Mouse (Mus musculus) v-Abl transformed pro-B cells (cell line): ENCODE results near the gene Mrm2.

ENCODE experiments used
- in situ Hi-C, 2 experiments: fragments of 400-800 bp; cut with MboI; formaldehyde crosslinking; loops; one replicate each; pipeline ENCODE4 v1.15.1; 2025; ENCODE audit not compliant: unreplicated experiment in 2 of 2

The Mrm2 gene

GRCm38 (mm10) chr5:140346050-140346449, 14.4 kb upstream of the Mrm2 start:
- in situ Hi-C loops, result no loop called here

GRCm38 (mm10) chr5:140345244-140345643, 13.5 kb upstream of the Mrm2 start:
- in situ Hi-C loops, result no loop called here

GRCm38 (mm10) chr5:140342880-140343279, 11.2 kb upstream of the Mrm2 start:
- in situ Hi-C loops, result no loop called here

DNA sequence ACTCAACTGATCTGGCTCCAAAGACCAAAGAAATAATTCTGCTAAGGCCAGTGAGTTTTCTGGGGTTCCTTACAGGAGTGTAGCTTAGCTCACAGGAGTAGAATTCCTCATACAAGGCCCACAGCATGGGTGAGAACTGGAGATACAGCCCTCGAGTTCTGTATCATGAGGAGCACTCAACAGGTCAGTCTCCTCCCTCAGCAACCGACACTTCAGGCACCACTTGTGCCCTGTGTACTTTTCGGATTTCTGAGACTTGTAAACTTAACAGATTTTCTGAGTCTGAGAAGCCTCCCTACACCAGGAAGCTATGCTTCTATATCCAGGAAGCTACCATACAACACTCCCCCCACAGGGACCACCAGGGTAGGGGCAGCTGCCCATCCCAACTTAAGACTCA, 8.1 kb upstream of the Mrm2 start:
- in situ Hi-C loops, result loop anchor here (5.0 to 10.0 kb wide), 5 partner anchors 52 to 503 kb away; no protein-coding TSS in a partner anchor

DNA sequence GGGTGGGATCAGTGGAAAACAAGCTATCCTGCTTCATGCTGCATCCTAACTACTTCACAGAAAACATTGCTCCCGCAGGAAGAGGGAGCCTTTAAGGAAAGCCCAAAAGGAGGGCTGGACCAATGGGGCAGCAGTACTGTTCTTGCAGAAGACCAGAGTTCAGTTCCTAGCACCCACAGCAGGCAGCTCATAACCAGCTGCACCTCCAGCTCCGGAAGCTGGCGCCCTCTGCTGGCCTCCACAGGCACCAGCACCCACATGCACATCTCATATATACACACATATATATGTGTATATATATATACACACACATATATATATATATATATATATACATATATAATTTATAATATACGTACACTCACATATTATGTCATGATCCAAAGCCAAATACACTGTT, 7.1 kb upstream of the Mrm2 start:
- in situ Hi-C loops, result loop anchor here (5.0 to 10.0 kb wide), 5 partner anchors 54 to 501 kb away; no protein-coding TSS in a partner anchor

DNA sequence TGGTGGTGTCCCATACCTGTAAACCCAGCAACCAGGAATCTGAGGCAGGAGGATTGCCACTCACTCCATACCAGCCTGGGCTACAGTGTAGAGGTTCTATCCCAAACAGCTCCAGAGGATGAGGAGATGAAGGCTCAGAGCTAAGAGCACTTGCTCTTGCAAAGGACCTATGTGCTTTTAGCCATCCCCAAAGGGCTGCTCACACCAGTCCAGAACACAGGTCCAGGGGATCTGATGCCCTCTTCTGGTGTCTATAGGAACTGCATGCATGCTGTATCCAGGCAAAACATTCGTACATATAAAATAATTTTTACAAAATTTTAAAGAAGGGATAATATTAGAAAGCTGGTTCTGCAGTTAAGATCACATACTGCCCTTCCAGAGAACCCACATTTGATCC, 5.0 kb upstream of the Mrm2 start:
- in situ Hi-C loops, result loop anchor here (5.0 to 10.0 kb wide), 5 partner anchors 56 to 499 kb away; no protein-coding TSS in a partner anchor

GRCm38 (mm10) chr5:140333631-140334030, 1.9 kb upstream of the Mrm2 start:
- in situ Hi-C loops, result loop anchor here in 1 of 2 experiments (10.0 kb wide), 1 partner anchor 201 kb away; no protein-coding TSS in a partner anchor

DNA sequence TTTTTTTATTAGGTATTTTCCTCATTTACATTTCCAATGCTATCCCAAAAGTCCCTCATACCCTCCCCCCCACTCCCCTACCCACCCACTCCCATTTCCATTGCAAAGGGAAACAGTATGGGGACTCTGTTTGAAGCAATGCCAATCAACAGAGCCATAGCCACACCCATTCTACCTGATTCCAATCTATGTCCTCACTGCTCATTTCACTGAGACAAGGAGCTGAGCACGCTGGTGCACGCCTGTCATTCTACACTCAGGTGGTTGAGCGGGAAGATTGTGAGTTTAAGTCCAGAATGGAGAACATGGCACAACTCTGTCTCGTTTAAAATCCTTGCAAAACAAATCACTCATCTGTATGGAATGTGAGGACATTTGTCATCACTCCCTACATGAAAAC, 821 bp upstream of the Mrm2 start:
- in situ Hi-C loops, result loop anchor here in 1 of 2 experiments (10.0 kb wide), 1 partner anchor 202 kb away; no protein-coding TSS in a partner anchor

- in situ Hi-C loops, result loop anchor here in 1 of 2 experiments (5.0 kb wide), 1 partner anchor 482 kb away; no protein-coding TSS in a partner anchor
Observed at GRCm38 (mm10) chr5:140324058-140324457, 7.6 kb downstream of the Mrm2 start.

DNA sequence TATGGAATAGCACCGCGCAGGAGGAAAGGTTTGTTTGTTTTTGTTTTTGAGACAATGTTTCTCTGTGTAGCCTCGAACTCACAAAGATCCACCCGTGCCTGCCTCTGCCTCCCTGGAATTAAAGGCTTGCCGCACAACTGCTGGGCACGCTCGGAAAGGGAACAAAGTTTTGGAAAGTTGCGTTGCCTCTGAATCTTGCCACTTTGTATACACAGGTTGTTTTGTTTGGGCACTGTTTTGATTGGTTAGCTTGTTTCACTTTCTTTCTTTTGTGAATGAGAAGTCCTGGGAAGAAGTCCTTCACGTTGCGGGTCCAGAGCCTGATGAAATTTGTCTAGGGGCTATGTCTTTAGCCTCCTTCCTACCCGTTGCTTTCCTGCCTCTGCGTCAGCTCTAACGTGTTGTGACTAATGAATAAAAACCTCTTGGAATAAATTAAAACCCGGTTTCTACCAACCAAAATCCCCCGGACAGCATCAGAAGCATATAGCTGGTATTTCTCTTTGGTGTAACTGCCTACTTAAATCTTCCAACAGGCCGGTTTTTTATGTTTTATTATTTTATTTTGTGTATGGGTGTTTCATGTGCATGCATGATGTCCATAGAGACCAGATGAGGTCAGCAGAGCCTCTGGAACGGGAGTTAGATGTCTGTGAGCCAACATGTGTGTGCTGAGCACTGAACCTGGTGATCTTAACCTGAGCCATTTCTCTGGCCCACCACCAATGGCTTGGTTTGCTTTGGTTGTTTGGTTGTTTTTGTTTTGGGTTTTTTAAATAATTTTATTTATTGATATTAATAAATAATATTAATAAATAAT, 9.7 kb downstream of the Mrm2 start:
- in situ Hi-C loops, result loop anchor here in 1 of 2 experiments (5.0 kb wide), 1 partner anchor 480 kb away; no protein-coding TSS in a partner anchor

- in situ Hi-C loops, result loop anchor here in 1 of 2 experiments (5.0 kb wide), 1 partner anchor 479 kb away; no protein-coding TSS in a partner anchor
Observed at GRCm38 (mm10) chr5:140321042-140321755, 10.5 kb downstream of the Mrm2 start, which contains the start of the genes Mad1l1 and Nudt1. Mad1l1 (minus strand) TSS chr5:140321552. Nudt1 (plus strand) TSS chr5:140321656.

- in situ Hi-C loops, result no loop called here
Observed at GRCm38 (mm10) chr5:140316716-140317115, 15.0 kb downstream of the Mrm2 start.

DNA sequence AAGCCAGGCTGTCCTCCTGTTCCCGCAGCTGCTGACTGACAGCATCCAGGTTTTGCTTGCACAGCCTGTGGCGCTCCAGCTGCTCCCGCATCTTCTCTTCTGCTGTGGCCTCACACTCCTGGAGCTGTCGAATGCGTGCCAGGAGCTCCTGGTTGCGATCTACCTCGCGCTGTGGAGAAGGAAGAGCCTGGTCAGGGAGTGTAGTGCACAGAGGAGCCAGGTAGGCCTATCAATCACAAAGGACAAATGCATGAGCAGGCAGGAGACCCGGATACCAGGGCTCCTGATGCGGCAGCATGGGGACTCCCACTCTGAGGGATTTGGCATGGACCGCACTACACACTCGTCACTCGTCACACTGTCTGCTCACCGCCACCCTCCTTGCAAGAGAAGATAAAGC, 24.1 kb downstream of the Mrm2 start:
- in situ Hi-C loops, result loop anchor here in 1 of 2 experiments (5.0 kb wide), 1 partner anchor 365 kb away; no protein-coding TSS in a partner anchor

- in situ Hi-C loops, result loop anchor here in 1 of 2 experiments (5.0 kb wide), 1 partner anchor 364 kb away; no protein-coding TSS in a partner anchor
Observed at GRCm38 (mm10) chr5:140306016-140306415, 25.7 kb downstream of the Mrm2 start.

DNA sequence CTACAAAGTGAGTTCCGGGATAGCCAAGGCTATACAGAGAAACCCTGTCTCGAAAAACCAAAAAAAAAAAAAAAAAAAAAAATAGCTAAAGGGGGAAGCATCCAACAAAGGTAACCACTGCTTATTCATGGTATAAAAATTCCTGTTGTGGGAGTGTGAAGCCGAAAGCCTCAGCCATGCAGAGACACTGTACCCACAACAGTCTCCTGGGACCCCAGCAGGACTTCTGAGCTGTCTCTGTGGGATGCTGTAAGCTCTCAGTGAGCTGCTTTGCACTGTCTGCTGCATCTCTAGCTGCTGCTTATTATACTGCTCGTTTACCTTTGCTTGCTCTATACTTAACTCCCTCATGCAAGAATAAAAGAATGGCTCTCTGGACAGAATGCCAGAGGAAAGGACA, 33.4 kb downstream of the Mrm2 start:
- in situ Hi-C loops, result no loop called here

DNA sequence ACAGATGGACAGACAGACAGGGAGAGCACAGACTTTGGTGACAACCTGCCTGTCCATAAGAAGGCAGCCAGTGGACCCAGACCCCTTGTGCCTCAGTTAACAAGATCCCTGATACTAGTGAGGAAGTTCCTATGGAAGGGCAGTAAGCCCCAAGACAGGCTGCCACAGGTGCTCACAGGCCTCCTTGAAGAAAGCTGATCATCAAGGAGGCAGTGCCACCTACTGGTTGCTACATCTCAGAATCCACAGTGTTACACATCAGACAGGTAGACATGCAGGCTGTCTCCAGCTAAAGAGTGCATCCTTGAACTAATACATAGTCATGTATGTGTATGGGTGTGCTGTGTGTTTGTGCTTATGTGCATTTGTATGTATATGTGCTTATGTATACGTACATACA, 39.5 kb downstream of the Mrm2 start:
- in situ Hi-C loops, result loop anchor here (5.0 kb wide), 5 partner anchors 95 to 455 kb away; no protein-coding TSS in a partner anchor

- in situ Hi-C loops, result no loop called here
Observed at GRCm38 (mm10) chr5:140289161-140289560, 42.5 kb downstream of the Mrm2 start.

DNA sequence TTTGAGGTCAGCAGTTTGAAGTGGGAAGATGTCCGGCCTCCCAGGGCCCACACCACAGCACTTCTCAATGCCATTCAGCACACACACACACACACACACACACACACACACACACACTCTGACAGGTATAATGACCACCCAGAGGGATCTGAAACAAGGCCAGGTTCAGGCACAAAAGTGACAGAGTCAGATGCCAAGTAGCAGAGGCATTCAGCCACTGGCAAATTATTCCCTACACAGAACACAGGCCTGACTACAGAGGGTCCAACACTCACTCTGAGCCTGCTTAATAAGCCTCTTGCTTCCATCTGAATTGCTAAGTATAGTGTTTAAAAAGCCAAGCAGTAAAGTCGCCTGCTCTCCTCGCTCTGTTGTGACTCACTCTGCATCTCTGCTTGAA, 43.4 kb downstream of the Mrm2 start:
- in situ Hi-C loops, result no loop called here

DNA sequence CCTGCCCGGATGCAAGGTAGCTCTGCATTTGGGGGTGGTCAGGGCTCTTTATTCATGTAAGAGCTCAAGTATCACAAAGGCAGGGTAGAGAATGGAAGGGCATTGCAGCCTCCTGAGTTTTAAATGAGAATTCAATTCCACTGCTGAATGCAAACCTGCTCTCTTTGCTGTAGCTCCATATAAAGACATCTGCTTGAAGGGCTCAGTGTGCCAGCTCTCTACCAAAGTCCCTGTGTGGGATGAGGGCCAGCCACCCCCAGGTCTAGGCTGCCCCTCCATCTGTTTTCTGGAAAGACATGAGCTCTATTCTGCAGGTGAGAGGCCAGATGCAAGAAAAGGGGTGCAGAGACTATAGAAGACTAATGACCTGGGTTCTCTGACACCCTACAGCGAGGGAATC, 46.9 kb downstream of the Mrm2 start:
- in situ Hi-C loops, result no loop called here

GRCm38 (mm10) chr5:140284011-140284410, 47.7 kb downstream of the Mrm2 start:
- in situ Hi-C loops, result no loop called here

DNA sequence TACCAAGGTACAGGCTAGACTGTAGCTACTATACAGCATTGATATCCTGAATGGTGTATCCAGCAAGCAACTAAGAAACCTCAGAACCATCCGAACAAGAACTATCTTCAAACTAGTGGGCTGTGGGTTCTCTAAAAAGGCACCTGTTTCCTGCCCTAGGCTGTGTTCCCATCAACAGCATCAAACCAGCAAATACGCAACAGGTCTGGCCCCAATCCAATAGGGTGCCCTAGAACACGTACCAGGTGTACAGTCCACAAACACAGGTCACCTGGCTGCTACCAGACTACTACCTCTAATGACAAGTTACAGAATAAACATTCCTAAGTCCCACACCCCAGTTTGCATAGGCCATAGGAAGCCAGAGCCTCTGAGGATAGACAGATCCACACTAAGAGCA, 48.8 kb downstream of the Mrm2 start:
- in situ Hi-C loops, result no loop called here
